Mouse (Mus musculus): ENCODE measurements around the gene Dnah1. TPM values are rescaled to one million over a fixed set of nuclear protein-coding genes. Genes with fewer than 3 reads are reported as not detected.

Dnah1 gene
- polyA plus RNA-seq, 1 experiment from 2014 or later, result 0.93 TPM

DNA sequence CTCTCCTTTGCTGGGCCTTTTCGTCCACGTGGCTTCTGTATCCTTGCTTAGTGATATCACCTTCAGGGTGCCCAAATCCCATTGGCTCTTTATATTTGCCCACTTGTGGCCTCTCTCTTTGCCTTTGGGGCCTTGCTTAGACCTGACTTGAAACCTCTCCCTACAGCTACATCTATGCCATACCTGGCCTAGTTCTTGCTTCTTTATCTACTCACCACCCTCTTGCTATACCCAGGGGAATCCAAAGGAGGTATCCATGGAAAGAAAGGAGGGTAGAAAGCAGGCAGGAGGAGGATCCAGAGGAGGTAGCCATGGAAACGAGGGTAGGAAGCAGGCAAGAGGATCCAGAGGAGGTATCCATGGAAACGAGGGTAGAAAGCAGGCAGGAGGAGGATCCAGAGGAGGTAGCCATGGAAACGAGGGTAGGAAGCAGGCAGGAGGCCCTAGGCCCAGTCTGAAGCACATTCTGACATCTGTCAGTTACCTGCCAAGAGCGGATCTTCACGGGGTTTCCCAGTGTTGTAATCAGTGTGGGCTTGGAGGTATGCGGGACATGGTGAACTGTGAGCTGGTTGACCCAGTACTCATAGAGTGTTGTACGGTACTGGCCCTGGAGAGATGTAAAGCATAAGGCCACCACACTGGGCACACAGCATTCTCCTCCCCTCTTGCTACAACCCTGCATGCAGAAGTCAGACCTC, 55.2 kb downstream of the Dnah1 start:
- Histone ChIP-seq H3K36me3 (ENCODE audit: control insufficient read depth, insufficient read depth, low read length) (no peaks in the 10 kb centered on the region), H3K9me3 (ENCODE audit: control insufficient read depth, low read length) (no peaks in the 10 kb centered on the region), H3K4me2 (ENCODE audit: low read length) (no peak overlapping the region), H3K4me3 (ENCODE audit: control insufficient read depth in 1 of 2, insufficient read depth in 1 of 2, low read depth in 1 of 2, low read length in 2 of 2) (no peak overlapping the region), H3K27ac (replicated peaks in 1 of 2; ENCODE audit: control insufficient read depth in 1 of 2, insufficient read depth in 1 of 2, low read depth in 2 of 2, low read length in 2 of 2) (no peak overlapping the region), H3K4me1 (ENCODE audit: control insufficient read depth in 2 of 2, insufficient read depth in 2 of 2, low read length in 2 of 2) (peaks cover 0 to 4% of the 10 kb centered on the region in 2 experiments; a peak in 2 of 4 replicates), H3K27me3 (ENCODE audit: control insufficient read depth, insufficient read depth, low read length) (peaks cover 6% of the 10 kb centered on the region; the same call in 1 of the 2 replicates), H3K9ac (ENCODE audit: low read length) (no peak overlapping the region)
- WGBS, result 75% methylated on average over 9 of the region's 9 CpGs
- ATAC-seq (ENCODE audit: insufficient number of reproducible peaks, insufficient read depth, low FRiP score, low read depth), result no peak

- Histone ChIP-seq H3K9ac (ENCODE audit: low read length) (no peak overlapping the region), H3K4me1 (ENCODE audit: control insufficient read depth in 2 of 2, insufficient read depth in 2 of 2, low read length in 2 of 2) (peaks cover 0 to 4% of the 10 kb centered on the region in 2 experiments; a peak in 2 of 4 replicates), H3K27me3 (ENCODE audit: control insufficient read depth, insufficient read depth, low read length) (peaks cover 6% of the 10 kb centered on the region; the same call in 1 of the 2 replicates), H3K27ac (replicated peaks in 1 of 2; ENCODE audit: control insufficient read depth in 1 of 2, insufficient read depth in 1 of 2, low read depth in 2 of 2, low read length in 2 of 2) (no peak overlapping the region), H3K4me2 (ENCODE audit: low read length) (no peak overlapping the region), H3K36me3 (ENCODE audit: control insufficient read depth, insufficient read depth, low read length) (no peaks in the 10 kb centered on the region), H3K9me3 (ENCODE audit: control insufficient read depth, low read length) (no peaks in the 10 kb centered on the region), H3K4me3 (ENCODE audit: control insufficient read depth in 1 of 2, insufficient read depth in 1 of 2, low read depth in 1 of 2, low read length in 2 of 2) (no peak overlapping the region)
- no peak for ATAC-seq (ENCODE audit: insufficient number of reproducible peaks, insufficient read depth, low FRiP score, low read depth)
- 87% methylated on average over 11 of the region's 11 CpGs for WGBS
Measured at GRCm38 (mm10) chr14:31267649-31268048, 56.0 kb downstream of the Dnah1 start.

DNA sequence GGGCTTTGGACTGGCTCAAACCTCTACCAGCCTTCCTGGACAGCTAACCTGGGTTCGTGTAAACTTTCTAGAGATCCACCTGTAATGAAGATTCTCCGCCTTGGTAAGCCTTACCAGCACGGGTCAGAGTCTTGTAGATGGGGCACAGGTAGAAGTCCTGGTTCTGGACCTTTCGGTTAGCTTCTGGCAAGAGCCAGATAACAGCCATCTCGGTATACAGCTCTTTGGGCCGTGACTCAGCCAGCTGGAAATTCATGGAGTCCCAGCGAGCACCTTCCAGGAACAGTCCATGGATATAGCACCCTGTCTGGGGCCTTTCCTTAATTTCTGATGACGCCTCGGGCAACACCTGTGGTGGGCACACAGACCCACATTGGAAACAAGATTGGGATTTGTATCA, 62.8 kb downstream of the Dnah1 start:
- Histone ChIP-seq H3K27me3 (ENCODE audit: control insufficient read depth, insufficient read depth, low read length) (no peaks in the 10 kb centered on the region), H3K4me2 (ENCODE audit: low read length) (no peak overlapping the region), H3K9ac (ENCODE audit: low read length) (no peak overlapping the region), H3K27ac (replicated peaks in 1 of 2; ENCODE audit: control insufficient read depth in 1 of 2, insufficient read depth in 1 of 2, low read depth in 2 of 2, low read length in 2 of 2) (no peak overlapping the region), H3K4me1 (ENCODE audit: control insufficient read depth in 2 of 2, insufficient read depth in 2 of 2, low read length in 2 of 2) (no peaks in the 10 kb centered on the region), H3K9me3 (ENCODE audit: control insufficient read depth, low read length) (no peaks in the 10 kb centered on the region), H3K36me3 (ENCODE audit: control insufficient read depth, insufficient read depth, low read length) (peaks cover 61% of the 10 kb centered on the region), H3K4me3 (ENCODE audit: control insufficient read depth in 1 of 2, insufficient read depth in 1 of 2, low read depth in 1 of 2, low read length in 2 of 2) (no peak overlapping the region)
- no peak for ATAC-seq (ENCODE audit: insufficient number of reproducible peaks, insufficient read depth, low FRiP score, low read depth)
- 93% methylated on average over 9 of the region's 9 CpGs for WGBS

- peaks cover 67% of the 10 kb centered on the region for H3K36me3 ChIP-seq (ENCODE audit: control insufficient read depth, insufficient read depth, low read length)
- WGBS, result 93% methylated on average over 4 of the region's 4 CpGs
- no peak overlapping the region for H3K4me3 ChIP-seq (ENCODE audit: control insufficient read depth in 1 of 2, insufficient read depth in 1 of 2, low read depth in 1 of 2, low read length in 2 of 2)
- no peak overlapping the region for H3K9ac ChIP-seq (ENCODE audit: low read length)
- no peak overlapping the region for H3K4me2 ChIP-seq (ENCODE audit: low read length)
- H3K9me3 ChIP-seq (ENCODE audit: control insufficient read depth, low read length), result no peaks in the 10 kb centered on the region
- ATAC-seq (ENCODE audit: insufficient number of reproducible peaks, insufficient read depth, low FRiP score, low read depth), result no peak
- H3K27ac ChIP-seq (replicated peaks in 1 of 2; ENCODE audit: control insufficient read depth in 1 of 2, insufficient read depth in 1 of 2, low read depth in 2 of 2, low read length in 2 of 2), result no peak overlapping the region
- H3K27me3 ChIP-seq (ENCODE audit: control insufficient read depth, insufficient read depth, low read length), result no peaks in the 10 kb centered on the region
- no peaks in the 10 kb centered on the region for H3K4me1 ChIP-seq (ENCODE audit: control insufficient read depth in 2 of 2, insufficient read depth in 2 of 2, low read length in 2 of 2)
Measured at GRCm38 (mm10) chr14:31260374-31260773, 63.3 kb downstream of the Dnah1 start.

DNA sequence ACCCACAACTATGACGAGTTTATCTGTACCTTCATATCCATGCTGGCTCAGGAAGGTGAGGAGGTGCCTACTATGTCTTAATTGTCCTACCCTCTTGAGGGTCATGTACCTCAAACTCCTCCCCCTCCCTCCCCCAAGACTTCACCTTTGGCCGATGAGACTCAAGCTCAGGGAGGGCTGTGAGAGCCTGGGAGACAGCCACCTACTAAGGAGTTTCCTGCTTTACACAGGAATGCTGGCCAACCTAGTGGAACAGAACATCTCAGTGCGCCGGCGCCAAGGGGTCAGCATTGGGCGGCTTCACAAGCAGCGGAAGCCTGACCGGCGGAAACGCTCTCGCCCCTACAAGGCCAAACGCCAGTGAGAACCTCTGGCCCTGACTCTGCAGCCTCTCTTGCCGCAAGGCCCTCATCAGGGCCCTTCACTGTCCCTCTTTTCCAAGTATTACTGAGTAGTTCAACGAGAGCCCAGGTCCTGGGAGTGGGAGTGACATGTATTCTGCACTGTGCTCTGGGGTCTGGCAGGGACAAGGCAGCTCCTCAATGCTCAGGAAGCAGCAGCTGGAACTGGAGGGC, 65.1 kb downstream of the Dnah1 start:
- WGBS, result 93% methylated on average over 14 of the region's 14 CpGs
- Histone ChIP-seq H3K27me3 (ENCODE audit: control insufficient read depth, insufficient read depth, low read length) (no peaks in the 10 kb centered on the region), H3K9ac (ENCODE audit: low read length) (no peak overlapping the region), H3K36me3 (ENCODE audit: control insufficient read depth, insufficient read depth, low read length) (peaks cover 85% of the 10 kb centered on the region), H3K27ac (replicated peaks in 1 of 2; ENCODE audit: control insufficient read depth in 1 of 2, insufficient read depth in 1 of 2, low read depth in 2 of 2, low read length in 2 of 2) (no peak overlapping the region), H3K4me1 (ENCODE audit: control insufficient read depth in 2 of 2, insufficient read depth in 2 of 2, low read length in 2 of 2) (no peaks in the 10 kb centered on the region), H3K4me2 (ENCODE audit: low read length) (no peak overlapping the region), H3K4me3 (ENCODE audit: control insufficient read depth in 1 of 2, insufficient read depth in 1 of 2, low read depth in 1 of 2, low read length in 2 of 2) (no peak overlapping the region), H3K9me3 (ENCODE audit: control insufficient read depth, low read length) (no peaks in the 10 kb centered on the region)
- ATAC-seq (ENCODE audit: insufficient number of reproducible peaks, insufficient read depth, low FRiP score, low read depth), result no peak

DNA sequence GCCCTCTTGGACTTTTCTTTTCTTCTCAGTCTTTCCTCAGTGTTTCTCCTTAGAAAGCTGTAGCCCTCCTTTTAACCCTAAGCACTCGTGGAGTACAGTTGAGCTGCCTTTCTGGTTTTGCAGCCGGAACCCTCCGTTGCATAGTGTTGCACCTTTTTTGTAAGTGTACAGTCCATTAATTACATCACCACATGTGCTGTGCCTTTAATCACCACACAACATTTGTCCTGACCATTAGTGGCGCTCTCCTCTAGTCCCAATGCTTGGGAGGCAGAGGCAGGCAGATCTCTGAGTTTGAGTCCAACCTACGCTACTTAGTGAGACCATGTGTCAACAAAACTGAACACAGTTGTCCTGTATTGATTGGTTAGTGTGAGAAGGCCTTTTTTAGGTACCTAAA, 71.6 kb downstream of the Dnah1 start:
- WGBS, result 80% methylated on average over 5 of the region's 5 CpGs
- no peaks in the 10 kb centered on the region for H3K9me3 ChIP-seq (ENCODE audit: control insufficient read depth, low read length)
- H3K4me3 ChIP-seq (ENCODE audit: control insufficient read depth in 1 of 2, insufficient read depth in 1 of 2, low read depth in 1 of 2, low read length in 2 of 2), result peak overlapping the region; percentile 65 to 98
- peak overlapping the region; percentile 94 for H3K4me2 ChIP-seq (ENCODE audit: low read length)
- H3K9ac ChIP-seq (ENCODE audit: low read length), result peak overlapping the region; percentile 99
- ATAC-seq (ENCODE audit: insufficient number of reproducible peaks, insufficient read depth, low FRiP score, low read depth), result no peak
- H3K27me3 ChIP-seq (ENCODE audit: control insufficient read depth, insufficient read depth, low read length), result no peaks in the 10 kb centered on the region
- peaks cover 43% of the 10 kb centered on the region for H3K36me3 ChIP-seq (ENCODE audit: control insufficient read depth, insufficient read depth, low read length)
- H3K27ac ChIP-seq (replicated peaks in 1 of 2; ENCODE audit: control insufficient read depth in 1 of 2, insufficient read depth in 1 of 2, low read depth in 2 of 2, low read length in 2 of 2), result 0 out of 4 replicates have a peak overlapping the region, but pooled peaks of 1 of the 2 experiments have one; percentile 80
- peaks cover 3 to 15% of the 10 kb centered on the region in 2 experiments for H3K4me1 ChIP-seq (ENCODE audit: control insufficient read depth in 2 of 2, insufficient read depth in 2 of 2, low read length in 2 of 2)

DNA sequence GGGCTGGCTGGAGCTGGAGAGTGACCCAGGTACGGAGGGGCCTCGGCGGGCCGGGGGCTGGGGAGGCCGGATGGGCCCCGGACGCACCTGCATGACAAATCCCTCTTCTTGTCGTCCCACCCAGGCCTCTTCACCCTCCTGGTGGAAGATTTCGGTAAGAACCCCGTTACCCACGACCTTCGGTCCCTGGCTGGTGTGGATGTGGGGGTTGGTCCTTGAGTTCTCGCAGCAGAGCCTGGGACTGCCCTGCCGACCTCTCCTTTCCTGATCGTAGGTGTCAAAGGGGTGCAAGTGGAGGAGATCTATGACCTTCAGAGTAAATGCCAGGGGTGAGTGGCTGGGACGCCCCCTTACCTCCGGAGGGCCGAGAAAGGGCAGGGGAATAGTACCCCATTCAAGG, 72.1 kb downstream of the Dnah1 start:
- peak overlapping the region; percentile 65 to 98 for H3K4me3 ChIP-seq (ENCODE audit: control insufficient read depth in 1 of 2, insufficient read depth in 1 of 2, low read depth in 1 of 2, low read length in 2 of 2)
- peaks cover 3 to 17% of the 10 kb centered on the region in 2 experiments for H3K4me1 ChIP-seq (ENCODE audit: control insufficient read depth in 2 of 2, insufficient read depth in 2 of 2, low read length in 2 of 2)
- peak overlapping the region; percentile 94 for H3K4me2 ChIP-seq (ENCODE audit: low read length)
- H3K36me3 ChIP-seq (ENCODE audit: control insufficient read depth, insufficient read depth, low read length), result peaks cover 39% of the 10 kb centered on the region
- 2% methylated on average over 18 of the region's 18 CpGs for WGBS
- peak; percentile 3; the same call in 1 of the 2 replicates for ATAC-seq (ENCODE audit: insufficient number of reproducible peaks, insufficient read depth, low FRiP score, low read depth)
- H3K27ac ChIP-seq (replicated peaks in 1 of 2; ENCODE audit: control insufficient read depth in 1 of 2, insufficient read depth in 1 of 2, low read depth in 2 of 2, low read length in 2 of 2), result peak overlapping the region; percentile 58 to 80
- H3K27me3 ChIP-seq (ENCODE audit: control insufficient read depth, insufficient read depth, low read length), result no peaks in the 10 kb centered on the region
- H3K9ac ChIP-seq (ENCODE audit: low read length), result peak overlapping the region; percentile 99
- no peaks in the 10 kb centered on the region for H3K9me3 ChIP-seq (ENCODE audit: control insufficient read depth, low read length)

Measured in heart, embryonic 14.5 days (tissue).